Mouse (Mus musculus) large intestine, adult 2 months (tissue): ENCODE results near the gene Mpv17l. TPM values are rescaled to one million over a fixed set of nuclear protein-coding genes. Genes with fewer than 3 reads are reported as not detected.
"Not testable (repeated sequence)": the region's sequence is repeated elsewhere in the genome, so short reads cannot be mapped to it uniquely, and the experiment has no call there.

Experiments used
- DNase-seq: peaks from one replicate; pipeline ENCODE4 v3.0.0-alpha.2; 2012; ENCODE audit warnings: low read depth, low spot score
- WGBS: fragments of 180-500 bp; shearing (Covaris S2); methylation state at CpG from one replicate; pipeline ENCODE4 v1.1.7; 2018; 5-methylcytosine and 5-hydroxymethylcytosine counted together
- polyA plus RNA-seq: library from polyadenylated mRNA; depleted of rRNA; stranded (reverse); fragments of >200 nt; gene quantifications from 2 replicates; pipeline ENCODE4 v1.2.3, GENCODE M21; 2012; rRNA removed

Mpv17l gene
- 4.6 and 5.4 TPM in 2 replicates for polyA plus RNA-seq

GRCm38 (mm10) chr16:13902888-13903483 lies at the start of gene Mpv17l, which contains the start of gene Pdxdc1:
Mpv17l (plus strand) TSS chr16:13903161.
Pdxdc1 (minus strand) TSS chr16:13903131.
- DNase-seq: peak; percentile 75
- under 1% methylated on average over 53 of the region's 57 CpGs for WGBS

DNA sequence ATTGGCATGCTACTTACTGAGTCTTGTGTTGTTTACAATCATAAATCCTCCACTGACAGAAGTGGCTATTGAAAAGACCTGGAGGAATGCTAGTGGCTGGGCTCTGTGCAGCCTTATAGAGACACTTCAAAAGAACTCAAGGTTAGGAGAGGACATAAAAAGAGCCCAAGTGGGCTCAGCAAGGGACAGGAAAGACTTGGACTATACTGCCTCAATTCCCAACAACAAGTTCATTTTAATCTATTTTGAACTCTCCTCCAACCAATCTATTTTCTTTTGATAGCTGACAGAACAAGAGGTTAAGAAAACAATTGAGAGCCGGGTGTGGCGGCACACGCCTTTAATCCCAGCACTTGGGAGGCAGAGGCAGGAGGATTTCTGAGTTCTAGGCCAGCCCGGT lies 49.1 kb upstream of the Mpv17l start:
- 94% methylated on average over 4 of the region's 4 CpGs for WGBS
- DNase-seq: no peak

GRCm38 (mm10) chr16:13866076-13866475 lies 36.9 kb upstream of the Mpv17l start:
- 19% methylated on average over 4 of the region's 4 CpGs for WGBS
- peak; percentile 78 for DNase-seq

GRCm38 (mm10) chr16:13866616-13867015 lies 36.3 kb upstream of the Mpv17l start:
- 37% methylated on average over 5 of the region's 5 CpGs for WGBS

DNA sequence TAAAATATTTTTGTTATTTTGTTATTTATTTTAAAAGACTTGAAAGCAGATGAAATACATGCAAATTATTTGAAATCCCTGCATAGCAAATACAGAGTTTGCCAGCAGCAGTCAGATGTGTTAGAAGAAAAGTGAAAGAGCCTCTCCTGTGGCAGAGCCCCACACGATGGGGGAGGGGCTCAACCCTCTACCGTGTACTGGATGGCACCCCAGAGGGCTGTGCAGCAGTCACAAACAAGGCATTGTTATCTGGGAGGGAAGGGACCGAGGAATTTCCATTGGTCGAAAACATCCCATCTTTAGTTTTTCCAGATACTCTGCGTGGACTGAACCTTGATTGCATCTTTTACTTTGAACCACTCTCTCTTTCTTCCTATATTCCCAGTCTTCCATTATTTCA lies 35.6 kb upstream of the Mpv17l start:
- DNase-seq: not testable (repeated sequence)
- 66% methylated on average over 5 of the region's 5 CpGs for WGBS

More at GRCm38 (mm10) chr16:13866616-13867015, 36.3 kb upstream of the Mpv17l start:
- DNase-seq: no peak

DNA sequence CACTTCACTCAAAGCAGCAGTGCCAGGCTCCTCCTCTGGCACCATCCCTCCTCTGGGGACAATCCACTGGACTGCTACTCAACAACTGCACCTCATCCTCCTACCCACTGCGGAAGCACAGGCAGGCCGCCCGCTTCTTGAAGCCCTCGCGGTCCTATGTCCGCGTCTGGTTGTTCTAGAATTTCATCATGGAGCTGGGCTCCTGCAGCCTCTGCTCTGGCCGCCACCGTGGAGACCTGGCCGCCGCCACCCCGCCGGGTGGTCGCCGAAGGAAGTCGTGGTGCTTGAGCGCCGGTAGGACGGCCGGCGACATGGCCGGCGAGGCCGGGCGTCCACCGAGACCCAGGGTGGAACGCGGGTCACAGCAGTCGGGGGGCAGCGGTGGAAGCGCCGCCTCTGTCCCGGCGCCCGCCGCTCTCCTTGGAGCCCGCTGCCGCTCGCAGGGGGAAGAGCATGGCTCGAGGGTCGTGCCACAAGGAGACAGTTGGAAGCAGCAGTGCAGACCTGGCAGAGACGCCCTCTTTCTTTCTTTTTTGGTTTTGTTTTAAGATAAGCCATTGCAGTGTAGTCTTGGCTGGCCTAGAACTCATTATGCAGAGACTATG lies 34.9 kb upstream of the Mpv17l start:
- DNase-seq: no peak
- 75% methylated on average over 42 of the region's 42 CpGs for WGBS

- DNase-seq: no peak
- WGBS: 76% methylated on average over 4 of the region's 4 CpGs
Measured at GRCm38 (mm10) chr16:13875483-13875882, 27.5 kb upstream of the Mpv17l start.

GRCm38 (mm10) chr16:13883094-13883774 lies 19.7 kb upstream of the Mpv17l start:
- DNase-seq: peak; percentile 81
- WGBS: 8% methylated on average over 3 of the region's 3 CpGs

DNA sequence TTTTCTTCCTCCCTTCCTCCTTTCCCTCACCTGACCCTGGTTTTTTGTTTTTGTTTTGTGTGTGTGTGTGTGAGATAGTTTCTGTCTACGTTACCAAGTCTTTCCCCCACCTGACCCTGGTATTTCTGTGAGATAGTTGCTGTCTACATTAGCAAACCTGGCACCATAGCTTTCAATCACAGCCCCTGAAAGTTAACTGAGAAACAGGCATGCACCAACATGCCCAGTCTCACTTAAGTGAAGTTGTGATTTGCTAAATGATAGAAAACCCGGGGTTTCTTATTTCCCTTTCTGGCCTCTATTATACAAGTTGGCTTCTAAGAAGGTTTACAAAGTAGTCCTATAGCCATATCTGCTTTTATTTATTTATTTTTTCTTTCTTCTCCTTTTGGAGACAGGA lies 12.5 kb upstream of the Mpv17l start:
- no peak for DNase-seq
- WGBS: 83% methylated on average over 2 of the region's 2 CpGs

DNA sequence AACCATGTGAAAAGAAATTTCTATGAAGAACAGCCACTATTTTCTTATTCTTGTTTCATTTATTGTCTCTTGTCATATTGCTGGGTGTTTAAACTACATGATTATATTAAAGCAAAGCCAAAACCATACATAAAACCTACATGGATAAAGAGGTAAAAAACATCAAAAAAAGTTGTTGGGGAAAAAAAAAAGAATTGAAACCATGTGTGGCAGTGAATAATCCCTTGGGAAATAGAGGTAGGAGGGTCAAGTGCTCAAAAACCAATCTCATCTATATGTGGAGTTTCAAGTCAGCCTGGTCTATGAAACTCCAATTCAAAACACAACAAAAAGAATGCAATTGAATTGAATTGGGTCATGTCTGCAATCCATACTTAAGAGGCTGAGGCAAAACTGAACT lies 10.1 kb upstream of the Mpv17l start:
- no peak for DNase-seq

DNA sequence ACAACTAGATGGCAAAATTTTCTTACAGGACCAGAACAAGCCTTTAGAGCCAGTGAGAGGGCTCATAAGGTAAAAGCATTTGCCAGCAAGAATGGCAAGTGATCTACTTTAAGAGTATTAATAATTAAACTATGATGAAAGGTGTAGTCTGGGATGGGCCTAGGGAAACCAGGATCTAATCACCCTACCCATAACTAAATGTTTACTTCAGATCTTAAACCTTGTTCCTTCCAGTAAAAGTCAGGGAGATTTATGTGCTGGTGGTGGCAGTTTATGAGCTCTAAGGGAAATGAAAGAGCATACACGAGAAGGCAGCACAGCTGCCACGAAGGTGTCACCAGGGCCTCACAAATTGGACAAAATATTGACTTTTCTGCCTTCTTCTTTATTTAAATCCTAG lies 8.9 kb upstream of the Mpv17l start:
- peak; percentile 91 for DNase-seq
- WGBS: 6% methylated on average over 2 of the region's 2 CpGs

DNA sequence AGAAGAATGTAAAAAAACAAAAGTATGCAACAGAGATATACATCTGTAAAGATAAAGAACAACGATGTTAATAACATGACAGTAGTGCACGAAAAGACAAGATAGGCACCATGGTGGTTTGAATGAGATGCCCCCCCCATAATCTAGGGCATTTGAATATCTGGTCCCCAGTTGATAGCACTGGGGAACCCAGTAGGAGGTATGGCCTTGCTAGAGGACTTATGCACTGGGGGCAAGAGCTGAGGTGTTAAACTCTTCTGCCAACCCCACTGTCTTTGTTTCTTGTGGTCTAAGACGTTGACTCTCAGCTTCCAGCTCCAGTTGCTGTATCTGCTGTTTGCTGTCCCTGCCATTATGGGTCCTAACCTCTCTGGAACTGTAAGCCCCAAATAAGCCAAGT lies 7.2 kb upstream of the Mpv17l start:
- no peak for DNase-seq
- WGBS: 58% methylated on average over 3 of the region's 3 CpGs

DNA sequence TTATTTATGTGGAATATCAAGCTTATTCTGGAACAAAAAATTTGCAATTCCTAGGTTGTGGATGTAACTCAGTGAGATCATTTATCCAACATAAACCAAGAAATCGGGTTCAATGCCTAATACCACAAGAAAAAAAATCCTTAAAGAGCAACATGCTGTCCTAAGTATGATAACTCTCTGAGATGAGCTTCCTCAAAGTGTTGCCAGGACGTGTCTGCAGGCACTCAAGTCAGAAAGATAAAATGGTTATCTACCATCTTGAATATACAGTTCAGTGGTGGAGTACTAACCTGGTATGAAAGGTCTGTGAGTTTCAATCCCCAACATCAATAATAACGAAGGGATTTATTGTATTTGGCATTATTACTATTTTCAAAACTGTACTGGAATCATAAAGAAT lies 6.6 kb upstream of the Mpv17l start:
- DNase-seq: no peak
- WGBS: 78% methylated on average over 3 of the region's 3 CpGs

DNA sequence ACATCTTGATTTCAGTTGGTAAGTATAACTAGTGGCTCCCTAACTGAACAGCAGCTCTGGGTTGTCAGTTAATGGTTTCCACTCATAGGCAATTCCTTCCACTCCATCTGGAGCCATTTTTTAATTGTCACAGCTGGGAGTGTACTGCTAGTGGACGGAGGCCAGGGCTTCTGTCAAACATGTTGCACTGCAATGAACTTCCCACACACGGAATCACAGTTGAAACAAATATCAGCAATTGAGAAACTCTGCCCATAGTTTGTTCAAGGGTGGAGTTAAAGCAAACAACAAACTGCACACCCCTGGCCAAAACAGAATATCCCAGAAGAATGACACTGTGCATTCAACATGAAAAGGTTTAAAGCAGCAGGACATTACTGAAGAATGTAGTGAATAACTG lies 4.0 kb upstream of the Mpv17l start:
- no peak for DNase-seq
- WGBS: 12% methylated on average over 2 of the region's 2 CpGs

GRCm38 (mm10) chr16:13902397-13902831 lies 547 bp upstream of the Mpv17l start:
- under 1% methylated on average over 30 of the region's 30 CpGs for WGBS
- no peak for DNase-seq

- 5% methylated on average over 8 of the region's 8 CpGs for WGBS
- DNase-seq: no peak
Measured at GRCm38 (mm10) chr16:13903488-13903887, 527 bp downstream of the Mpv17l start.

DNA sequence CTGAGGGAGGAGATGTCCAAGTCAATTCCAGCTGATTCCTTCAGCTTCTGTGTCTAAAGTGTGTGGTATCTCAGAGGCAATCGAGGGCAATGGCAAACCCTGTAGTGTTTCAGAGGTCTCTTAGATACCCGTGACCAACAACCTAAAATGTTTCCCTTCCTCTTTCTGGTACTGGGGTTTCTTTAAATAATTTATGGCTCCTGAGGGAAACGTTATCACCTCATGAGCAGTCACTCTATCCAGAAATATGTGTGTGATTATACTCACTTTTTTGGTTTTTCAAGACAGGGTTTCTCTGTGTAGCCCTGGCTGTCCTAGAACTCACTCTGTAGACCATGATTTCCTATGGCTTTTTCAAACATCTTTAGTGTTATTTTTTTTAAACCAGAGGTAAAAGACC lies 4.3 kb downstream of the Mpv17l start:
- no peak for DNase-seq
- WGBS: 75% methylated on average over 3 of the region's 3 CpGs

GRCm38 (mm10) chr16:13920093-13920492 lies 17.1 kb downstream of the Mpv17l start:
- DNase-seq: no peak
- WGBS: 93% methylated on average over 5 of the region's 5 CpGs

GRCm38 (mm10) chr16:13921063-13921462 lies 18.1 kb downstream of the Mpv17l start:
- 90% methylated on average over 6 of the region's 6 CpGs for WGBS
- DNase-seq: no peak

GRCm38 (mm10) chr16:13921781-13922180 lies 18.8 kb downstream of the Mpv17l start:
- WGBS: 96% methylated on average over 7 of the region's 7 CpGs
- no peak for DNase-seq

DNA sequence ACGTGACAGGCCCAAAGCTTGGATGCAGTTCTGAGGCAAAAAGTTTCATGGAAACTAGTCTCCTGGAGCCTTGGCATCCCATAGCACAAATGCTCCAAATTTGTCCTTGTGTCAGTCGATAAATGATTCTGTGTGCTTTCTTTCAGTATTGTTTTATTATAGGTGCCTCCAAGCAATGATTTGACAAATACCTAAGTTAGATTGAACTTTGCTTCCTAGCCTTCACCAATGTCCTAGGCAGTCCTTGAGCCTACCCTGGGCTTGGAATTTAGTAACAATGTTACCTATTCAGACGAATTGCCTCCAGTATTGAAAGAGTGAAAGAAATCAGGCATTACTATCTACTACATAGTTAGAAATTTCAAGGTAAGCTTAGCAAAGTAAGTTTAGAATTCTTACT lies 19.5 kb downstream of the Mpv17l start:
- DNase-seq: not testable (repeated sequence)
- WGBS: 92% methylated on average over 3 of the region's 3 CpGs
